Mouse (Mus musculus) neural tube, embryonic 14.5 days (tissue): ENCODE measurements around the gene Wdr20. TPM values are rescaled to one million over a fixed set of nuclear protein-coding genes. Genes with fewer than 3 reads are reported as not detected.

Source experiments
- ATAC-seq: fragments of 200-750 bp; cut with Nextera tagmentation; 2 replicates; pipeline ENCODE4 v1.8.0; 2017; ENCODE audit warnings: low read depth, mild to moderate bottlenecking, moderate TSS enrichment, moderate library complexity
- H3K27ac ChIP-seq: fragments of 300-500 bp; sonication (generic); 2 replicates; pipeline ENCODE4 v1.5.1; 2014; ENCODE audit warnings: low read depth, mild to moderate bottlenecking, control low read depth, low read length, moderate library complexity, mixed read lengths
- H3K27me3 ChIP-seq: fragments of 300-500 bp; sonication (generic); 2 replicates; pipeline ENCODE4 v1.6.1; 2014; ENCODE audit warnings: low read length; ENCODE audit not compliant: control insufficient read depth, insufficient read depth
- H3K36me3 ChIP-seq: fragments of 300-500 bp; sonication (generic); 2 replicates; pipeline ENCODE4 v1.6.1; 2014; ENCODE audit warnings: low read length, mixed read lengths; ENCODE audit not compliant: control insufficient read depth, insufficient read depth
- H3K4me1 ChIP-seq: fragments of 300-500 bp; sonication (generic); 2 replicates; pipeline ENCODE4 v1.6.1; 2014; ENCODE audit warnings: low read length; ENCODE audit not compliant: control insufficient read depth, insufficient read depth
- H3K4me2 ChIP-seq: fragments of 300-500 bp; sonication (generic); 2 replicates; pipeline ENCODE4 v1.6.1; 2014; ENCODE audit warnings: mild to moderate bottlenecking, low read depth, low read length, control low read depth
- H3K4me3 ChIP-seq: fragments of 300-500 bp; sonication (generic); 2 replicates; pipeline ENCODE4 v1.5.1; 2014; ENCODE audit warnings: low read depth, low read length, control low read depth, mixed read lengths
- H3K9ac ChIP-seq: fragments of 300-500 bp; sonication (generic); replicated peaks from 2 replicates; pipeline ENCODE4 v1.6.1; 2014; ENCODE audit warnings: low read depth, mild to moderate bottlenecking, control low read depth, low read length, mixed read lengths
- H3K9me3 ChIP-seq: fragments of 300-500 bp; sonication (generic); 2 replicates; pipeline ENCODE4 v1.6.1; 2016; ENCODE audit warnings: low read length; ENCODE audit not compliant: control insufficient read depth
- WGBS: fragments of 180-500 bp; shearing (Covaris S2); extraction: QIAGEN DNeasy Blood & Tissue Kit; methylation state at CpG from one replicate; pipeline ENCODE4 v1.1.7; 2014; 5-methylcytosine and 5-hydroxymethylcytosine counted together
- polyA plus RNA-seq: library from polyadenylated mRNA; unstranded; fragments of >200 nt; fragmentation: Nextera tagmentation; extraction: Ambion mirVana; gene quantifications from 2 replicates; pipeline ENCODE4 v1.2.1, GENCODE M21; 2014

The Wdr20 gene
- polyA plus RNA-seq, 1 experiment from 2014 or later: 27.7 TPM

- ATAC-seq: no peak
- Histone ChIP-seq H3K4me2 (no peak overlapping the region), H3K4me3 (no peak overlapping the region), H3K9ac (no peak overlapping the region), H3K9me3 (no peaks in the 10 kb centered on the region), H3K27ac (no peak overlapping the region), H3K27me3 (no peaks in the 10 kb centered on the region), H3K4me1 (no peaks in the 10 kb centered on the region), H3K36me3 (no peaks in the 10 kb centered on the region)
- 95% methylated on average over 10 of the region's 10 CpGs for WGBS
Observed at GRCm38 (mm10) chr12:110797842-110798431, 60.2 kb downstream of the Wdr20 start.

DNA sequence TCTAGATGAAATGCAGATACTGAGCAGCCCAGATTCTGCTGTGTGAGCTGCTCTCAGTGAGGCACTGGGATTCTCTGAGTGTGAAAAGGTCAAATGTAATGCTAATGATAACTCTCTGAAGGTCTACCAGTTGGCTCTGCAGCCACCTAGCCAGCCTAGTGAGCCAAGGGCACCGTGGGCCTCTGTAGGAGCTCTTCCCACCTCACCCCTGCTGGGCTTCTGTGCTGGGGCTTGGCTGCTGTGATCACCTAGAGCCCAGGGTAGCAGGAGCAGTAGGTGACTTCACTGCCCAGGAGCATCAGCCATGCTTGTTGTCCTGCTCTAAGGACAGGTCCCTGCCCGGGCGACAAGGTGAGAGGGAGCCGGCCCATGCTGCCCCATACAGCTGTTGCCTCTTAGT is 61.5 kb downstream of the Wdr20 start:
- H3K4me2 ChIP-seq: no peak overlapping the region
- peaks cover 1% of the 10 kb centered on the region; the same call in 1 of the 2 replicates for H3K4me1 ChIP-seq
- no peak overlapping the region for H3K9ac ChIP-seq
- H3K36me3 ChIP-seq: no peaks in the 10 kb centered on the region
- H3K27me3 ChIP-seq: no peaks in the 10 kb centered on the region
- H3K4me3 ChIP-seq: no peak overlapping the region
- no peaks in the 10 kb centered on the region for H3K9me3 ChIP-seq
- 95% methylated on average over 4 of the region's 4 CpGs for WGBS
- no peak for ATAC-seq
- H3K27ac ChIP-seq: no peak overlapping the region

DNA sequence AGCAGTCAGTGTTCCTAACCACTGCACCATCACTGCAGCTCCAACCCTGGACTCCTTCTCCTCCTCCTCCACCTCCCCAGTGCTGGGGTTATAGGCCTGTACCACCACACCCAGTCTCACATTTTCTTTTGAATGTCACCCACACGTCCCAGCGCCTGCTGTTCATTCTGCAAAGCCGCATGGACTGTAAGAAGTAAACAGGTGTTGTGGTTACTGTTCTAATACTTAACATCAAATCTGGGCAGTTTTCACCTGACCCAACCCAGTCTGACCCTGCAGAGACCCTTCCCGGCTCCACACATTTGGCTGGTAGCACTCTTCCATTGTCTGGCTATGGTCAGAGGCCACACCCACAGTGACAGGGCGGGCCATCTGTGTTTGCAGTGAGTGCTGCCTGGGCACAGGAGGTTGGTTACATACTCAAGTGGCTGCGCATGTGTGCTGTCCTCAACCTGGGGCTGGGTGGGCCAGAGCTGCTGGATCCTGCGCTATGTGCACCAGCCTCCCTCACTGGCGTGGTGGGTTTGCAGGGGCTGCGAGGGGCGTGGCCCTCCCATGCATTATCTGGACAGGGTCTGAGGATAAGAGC is 64.2 kb downstream of the Wdr20 start:
- no peak overlapping the region for H3K4me2 ChIP-seq
- peaks cover 3% of the 10 kb centered on the region; the same call in 1 of the 2 replicates for H3K4me1 ChIP-seq
- WGBS: 78% methylated on average over 10 of the region's 10 CpGs
- H3K36me3 ChIP-seq: no peaks in the 10 kb centered on the region
- no peak overlapping the region for H3K4me3 ChIP-seq
- no peaks in the 10 kb centered on the region for H3K27me3 ChIP-seq
- no peaks in the 10 kb centered on the region for H3K9me3 ChIP-seq
- no peak for ATAC-seq
- H3K9ac ChIP-seq: no peak overlapping the region
- no peak overlapping the region for H3K27ac ChIP-seq

DNA sequence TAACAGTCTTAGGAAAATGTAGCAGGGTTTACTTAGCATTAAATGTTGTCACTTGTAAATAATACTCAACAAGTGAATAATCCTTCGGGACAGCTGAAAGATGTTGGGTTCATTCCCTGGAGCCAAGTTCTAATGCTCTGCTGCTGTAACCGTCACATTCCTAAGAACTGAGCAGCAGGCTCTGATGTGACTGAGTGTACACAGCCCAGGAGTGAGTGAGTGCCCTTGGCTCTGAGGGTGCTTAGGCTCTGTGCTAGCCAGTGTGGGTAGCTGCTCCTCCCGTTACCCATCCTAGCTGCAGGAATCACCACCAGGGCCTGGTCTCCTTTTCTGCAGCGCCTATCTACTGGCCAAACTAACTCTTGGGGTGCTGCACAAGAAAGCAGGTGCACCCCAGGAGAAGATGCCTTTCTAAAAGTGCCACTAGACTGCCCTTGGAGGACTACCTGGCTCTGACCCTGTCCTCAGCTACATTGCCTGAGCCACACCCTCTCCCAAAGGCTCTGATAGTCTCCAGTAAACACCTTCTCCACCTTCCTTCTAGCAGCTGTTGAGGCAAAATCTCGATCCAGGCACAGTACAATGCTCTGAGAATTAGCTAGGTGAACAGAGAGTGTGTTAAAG is 65.0 kb downstream of the Wdr20 start:
- Histone ChIP-seq H3K27ac (no peak overlapping the region), H3K27me3 (no peaks in the 10 kb centered on the region), H3K36me3 (0 out of 2 replicates have a peak, but pooled peaks cover 2% of the 10 kb centered on the region), H3K9ac (no peak overlapping the region), H3K4me2 (no peak overlapping the region), H3K4me1 (peaks cover 3% of the 10 kb centered on the region; the same call in 1 of the 2 replicates), H3K9me3 (no peaks in the 10 kb centered on the region), H3K4me3 (no peak overlapping the region)
- 85% methylated on average over 5 of the region's 5 CpGs for WGBS
- no peak for ATAC-seq

DNA sequence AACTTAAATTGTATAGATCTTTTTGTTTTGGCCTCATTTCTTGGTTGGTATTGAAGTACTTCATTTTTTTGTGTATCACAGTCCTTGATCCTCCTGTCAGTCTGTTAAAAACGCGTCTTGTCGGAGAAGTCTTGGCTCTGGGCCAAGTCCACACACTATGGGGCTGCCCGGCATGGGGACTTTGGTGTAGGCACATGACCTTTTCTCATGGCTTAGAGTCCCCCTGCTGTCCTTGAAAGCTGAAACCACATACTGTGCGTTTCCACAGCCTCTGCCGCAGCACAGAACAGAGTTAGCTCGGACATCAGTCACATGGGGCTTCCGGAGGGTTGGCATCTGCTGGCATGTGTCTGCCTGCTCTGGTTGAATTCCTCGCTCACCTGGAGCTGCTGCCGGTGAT is 66.5 kb downstream of the Wdr20 start:
- H3K27ac ChIP-seq: no peak overlapping the region
- peaks cover 3% of the 10 kb centered on the region; the same call in 1 of the 2 replicates for H3K4me1 ChIP-seq
- H3K27me3 ChIP-seq: no peaks in the 10 kb centered on the region
- peak; percentile 56; the same call in 1 of the 2 replicates for ATAC-seq
- 0 out of 2 replicates have a peak, but pooled peaks cover 4% of the 10 kb centered on the region for H3K36me3 ChIP-seq
- no peak overlapping the region for H3K4me3 ChIP-seq
- H3K9me3 ChIP-seq: no peaks in the 10 kb centered on the region
- 25% methylated on average over 10 of the region's 10 CpGs for WGBS
- H3K4me2 ChIP-seq: no peak overlapping the region
- H3K9ac ChIP-seq: no peak overlapping the region

DNA sequence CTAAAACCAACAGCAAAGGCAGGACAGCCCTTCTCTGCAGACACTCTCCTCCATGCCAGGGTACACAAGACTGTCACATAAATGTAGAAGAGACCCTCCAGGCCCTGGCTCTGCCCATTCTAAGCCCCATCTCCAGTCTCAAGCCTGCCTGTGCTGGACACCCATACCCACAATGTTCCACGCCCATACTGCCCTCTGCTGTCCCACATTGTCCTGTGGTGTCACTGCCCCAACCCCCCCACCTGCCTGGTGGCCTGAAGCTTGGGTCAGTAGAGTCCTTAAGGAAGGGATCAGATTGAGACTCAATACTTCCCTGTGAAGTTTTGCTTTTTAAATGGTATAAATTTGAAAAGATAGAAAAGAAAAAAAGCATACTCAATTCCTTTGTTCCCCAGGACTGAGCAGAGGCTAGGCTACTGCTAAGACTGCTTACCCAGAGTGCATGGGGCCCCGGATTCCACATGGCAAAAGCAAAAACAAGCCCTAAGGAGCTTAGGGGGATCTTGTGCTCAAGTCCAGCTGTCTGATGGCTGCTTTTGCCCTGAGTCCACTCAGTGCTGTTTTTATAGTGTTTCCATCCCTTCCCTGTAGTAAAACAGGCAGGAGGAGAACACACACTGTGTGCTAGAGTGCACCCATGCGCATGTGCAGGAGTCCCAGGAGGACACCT is 68.7 kb downstream of the Wdr20 start:
- Histone ChIP-seq H3K4me1 (peaks cover 3% of the 10 kb centered on the region; the same call in 1 of the 2 replicates), H3K27ac (no peak overlapping the region), H3K4me3 (no peak overlapping the region), H3K36me3 (0 out of 2 replicates have a peak, but pooled peaks cover 4% of the 10 kb centered on the region), H3K9me3 (no peaks in the 10 kb centered on the region), H3K4me2 (no peak overlapping the region), H3K9ac (no peak overlapping the region), H3K27me3 (no peaks in the 10 kb centered on the region)
- 72% methylated on average over 3 of the region's 3 CpGs for WGBS
- no peak for ATAC-seq

DNA sequence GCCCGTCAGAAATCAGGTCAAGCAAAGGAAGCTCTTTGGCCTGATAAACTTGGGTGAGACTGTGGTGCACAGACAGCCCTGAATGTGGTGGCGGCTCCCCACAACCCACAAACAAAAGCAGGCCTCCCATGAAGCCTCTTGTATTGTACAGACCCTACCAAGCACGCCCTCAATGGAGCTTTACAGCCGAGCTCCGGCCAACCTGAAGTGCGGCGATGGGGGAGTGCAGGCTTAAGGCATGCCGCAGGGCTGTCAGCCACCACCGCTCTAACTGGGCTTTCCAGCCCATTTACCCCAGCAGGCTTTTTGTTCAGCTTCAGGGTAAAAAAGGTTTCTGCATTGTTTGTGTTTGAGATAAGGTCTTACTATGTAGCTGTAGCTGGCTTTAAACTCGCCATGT is 70.7 kb downstream of the Wdr20 start:
- no peak overlapping the region for H3K9ac ChIP-seq
- WGBS: 22% methylated on average over 10 of the region's 10 CpGs
- no peak overlapping the region for H3K27ac ChIP-seq
- no peak for ATAC-seq
- no peak overlapping the region for H3K4me2 ChIP-seq
- H3K4me3 ChIP-seq: no peak overlapping the region
- H3K27me3 ChIP-seq: no peaks in the 10 kb centered on the region
- peaks cover 3% of the 10 kb centered on the region; the same call in 1 of the 2 replicates for H3K4me1 ChIP-seq
- no peaks in the 10 kb centered on the region for H3K9me3 ChIP-seq
- 0 out of 2 replicates have a peak, but pooled peaks cover 4% of the 10 kb centered on the region for H3K36me3 ChIP-seq

DNA sequence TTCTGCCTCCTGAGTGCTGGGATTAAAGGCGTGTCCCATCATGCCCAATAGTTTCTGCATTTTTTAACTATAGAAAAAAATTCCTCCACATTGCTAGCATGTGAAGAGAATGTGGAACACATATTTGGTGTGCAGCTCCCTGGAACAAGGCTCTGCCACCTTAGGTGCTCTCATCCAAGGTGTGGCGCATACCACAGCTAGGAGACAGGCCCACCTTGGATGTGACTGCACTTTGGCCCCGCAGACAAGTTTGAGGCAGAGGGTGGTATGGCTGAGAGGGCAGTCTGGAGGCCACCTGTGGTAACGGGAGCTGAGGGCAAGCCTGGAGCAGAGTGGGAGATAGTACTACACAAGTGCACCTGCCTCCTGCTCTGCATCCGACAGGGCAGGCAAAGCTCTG is 71.1 kb downstream of the Wdr20 start:
- Histone ChIP-seq H3K9me3 (no peaks in the 10 kb centered on the region), H3K36me3 (0 out of 2 replicates have a peak, but pooled peaks cover 4% of the 10 kb centered on the region), H3K9ac (no peak overlapping the region), H3K27me3 (no peaks in the 10 kb centered on the region), H3K27ac (no peak overlapping the region), H3K4me3 (no peak overlapping the region), H3K4me1 (peaks cover 3% of the 10 kb centered on the region; the same call in 1 of the 2 replicates), H3K4me2 (no peak overlapping the region)
- WGBS: 73% methylated on average over 5 of the region's 5 CpGs
- ATAC-seq: no peak

GRCm38 (mm10) chr12:110813132-110813531 is 75.4 kb downstream of the Wdr20 start:
- Histone ChIP-seq H3K4me3 (no peak overlapping the region), H3K9me3 (no peaks in the 10 kb centered on the region), H3K27ac (no peak overlapping the region), H3K4me2 (no peak overlapping the region), H3K36me3 (no peaks in the 10 kb centered on the region), H3K27me3 (no peaks in the 10 kb centered on the region), H3K9ac (no peak overlapping the region), H3K4me1 (no peaks in the 10 kb centered on the region)
- 91% methylated on average over 9 of the region's 9 CpGs for WGBS
- ATAC-seq: no peak
